Mouse (Mus musculus) intestine, embryonic 15.5 days (tissue): ENCODE measurements around the gene Nek6. TPM values are rescaled to one million over a fixed set of nuclear protein-coding genes. Genes with fewer than 3 reads are reported as not detected.

ENCODE experiments used
- ATAC-seq: fragments of 200-750 bp; cut with Nextera tagmentation; 2 replicates; pipeline ENCODE4 v1.8.0; 2017; ENCODE audit warnings: moderate TSS enrichment, moderate library complexity
- H3K27ac ChIP-seq: fragments of 300-500 bp; sonication (generic); 2 replicates; pipeline ENCODE4 v1.5.1; 2015; ENCODE audit warnings: mild to moderate bottlenecking, inconsistent platforms
- H3K27me3 ChIP-seq: fragments of 300-500 bp; sonication (generic); replicated peaks from 2 replicates; pipeline ENCODE4 v1.6.1; 2015; ENCODE audit warnings: inconsistent platforms
- H3K36me3 ChIP-seq: fragments of 300-500 bp; sonication (generic); 2 replicates; pipeline ENCODE4 v1.6.1; 2015; ENCODE audit warnings: inconsistent platforms
- H3K4me1 ChIP-seq: fragments of 300-500 bp; sonication (generic); replicated peaks from 2 replicates; pipeline ENCODE4 v1.6.1; 2015; ENCODE audit warnings: inconsistent platforms
- H3K4me2 ChIP-seq: fragments of 300-500 bp; sonication (generic); replicated peaks from 2 replicates; pipeline ENCODE4 v1.6.1; 2015; ENCODE audit warnings: mild to moderate bottlenecking, inconsistent platforms
- H3K4me3 ChIP-seq: fragments of 300-500 bp; sonication (generic); replicated peaks from 2 replicates; pipeline ENCODE4 v1.5.1; 2015; ENCODE audit warnings: inconsistent platforms
- H3K9ac ChIP-seq: fragments of 300-500 bp; sonication (generic); 2 replicates; pipeline ENCODE4 v1.6.1; 2015; ENCODE audit warnings: inconsistent platforms
- H3K9me3 ChIP-seq: fragments of 300-500 bp; sonication (generic); 2 replicates; pipeline ENCODE4 v1.6.1; 2016; ENCODE audit warnings: inconsistent platforms
- WGBS: fragments of 180-500 bp; shearing (Covaris S2); methylation state at CpG from one replicate; pipeline ENCODE4 v1.1.7; 2015; 5-methylcytosine and 5-hydroxymethylcytosine counted together
- polyA plus RNA-seq: library from polyadenylated mRNA; unstranded; fragments of >200 nt; fragmentation: Nextera tagmentation; extraction: Ambion mirVana; gene quantifications from 2 replicates; pipeline ENCODE4 v1.2.1, GENCODE M21; 2015

Gene Nek6
- polyA plus RNA-seq, 1 experiment from 2014 or later, result 102 TPM

- WGBS, result 67% methylated on average over 7 of the region's 7 CpGs
- ATAC-seq, result no peak
- Histone ChIP-seq H3K27me3 (no peaks in the 10 kb centered on the region), H3K4me1 (0 out of 2 replicates have a peak, but pooled peaks cover 3% of the 10 kb centered on the region), H3K4me2 (no peak overlapping the region), H3K4me3 (no peak overlapping the region), H3K36me3 (0 out of 2 replicates have a peak, but pooled peaks cover 7% of the 10 kb centered on the region), H3K9me3 (no peaks in the 10 kb centered on the region), H3K27ac (no peak overlapping the region), H3K9ac (no peak overlapping the region)
These were observed 83.4 kb downstream of the Nek6 start for GRCm38 (mm10) chr2:38594874-38595273.

- no peak overlapping the region for H3K27ac ChIP-seq
- 96% methylated on average over 1 of the region's 1 CpGs for WGBS
- no peaks in the 10 kb centered on the region for H3K36me3 ChIP-seq
- no peak for ATAC-seq
- H3K27me3 ChIP-seq, result no peaks in the 10 kb centered on the region
- H3K4me3 ChIP-seq, result no peak overlapping the region
- no peak overlapping the region for H3K4me2 ChIP-seq
- no peaks in the 10 kb centered on the region for H3K4me1 ChIP-seq
- H3K9me3 ChIP-seq, result no peaks in the 10 kb centered on the region
- no peak overlapping the region for H3K9ac ChIP-seq
These were observed 86.5 kb downstream of the Nek6 start for GRCm38 (mm10) chr2:38597896-38598295.

GRCm38 (mm10) chr2:38598395-38598794 lies 87.0 kb downstream of the Nek6 start:
- no peaks in the 10 kb centered on the region for H3K9me3 ChIP-seq
- no peak overlapping the region for H3K4me2 ChIP-seq
- no peaks in the 10 kb centered on the region for H3K27me3 ChIP-seq
- H3K4me3 ChIP-seq, result no peak overlapping the region
- ATAC-seq, result no peak
- no peaks in the 10 kb centered on the region for H3K36me3 ChIP-seq
- WGBS, result 93% methylated on average over 2 of the region's 2 CpGs
- no peaks in the 10 kb centered on the region for H3K4me1 ChIP-seq
- H3K9ac ChIP-seq, result no peak overlapping the region
- no peak overlapping the region for H3K27ac ChIP-seq

- H3K27ac ChIP-seq, result no peak overlapping the region
- ATAC-seq, result no peak
- no peak overlapping the region for H3K9ac ChIP-seq
- H3K4me2 ChIP-seq, result no peak overlapping the region
- H3K4me1 ChIP-seq, result no peaks in the 10 kb centered on the region
- no peaks in the 10 kb centered on the region for H3K27me3 ChIP-seq
- no peaks in the 10 kb centered on the region for H3K36me3 ChIP-seq
- no peaks in the 10 kb centered on the region for H3K9me3 ChIP-seq
- H3K4me3 ChIP-seq, result no peak overlapping the region
These were observed 89.4 kb downstream of the Nek6 start for GRCm38 (mm10) chr2:38600842-38601241.

- H3K4me1 ChIP-seq, result no peaks in the 10 kb centered on the region
- no peaks in the 10 kb centered on the region for H3K9me3 ChIP-seq
- H3K4me2 ChIP-seq, result no peak overlapping the region
- H3K36me3 ChIP-seq, result peaks cover 6% of the 10 kb centered on the region; the same call in 1 of the 2 replicates
- no peak for ATAC-seq
- H3K27ac ChIP-seq, result no peak overlapping the region
- H3K9ac ChIP-seq, result no peak overlapping the region
- no peaks in the 10 kb centered on the region for H3K27me3 ChIP-seq
- WGBS, result 74% methylated on average over 1 of the region's 1 CpGs
- H3K4me3 ChIP-seq, result no peak overlapping the region
These were observed 96.3 kb downstream of the Nek6 start for GRCm38 (mm10) chr2:38607716-38608115.

- no peak overlapping the region for H3K4me2 ChIP-seq
- H3K4me3 ChIP-seq, result no peak overlapping the region
- H3K9me3 ChIP-seq, result no peaks in the 10 kb centered on the region
- no peak overlapping the region for H3K9ac ChIP-seq
- no peak overlapping the region for H3K27ac ChIP-seq
- peaks cover 6% of the 10 kb centered on the region; the same call in 1 of the 2 replicates for H3K36me3 ChIP-seq
- no peaks in the 10 kb centered on the region for H3K27me3 ChIP-seq
- no peak for ATAC-seq
- 82% methylated on average over 5 of the region's 5 CpGs for WGBS
- H3K4me1 ChIP-seq, result no peaks in the 10 kb centered on the region
These were observed 97.4 kb downstream of the Nek6 start for GRCm38 (mm10) chr2:38608831-38609309.

- Histone ChIP-seq H3K4me1 (no peaks in the 10 kb centered on the region), H3K36me3 (peaks cover 6% of the 10 kb centered on the region; the same call in 1 of the 2 replicates), H3K27ac (no peak overlapping the region), H3K9ac (no peak overlapping the region), H3K4me2 (no peak overlapping the region), H3K27me3 (no peaks in the 10 kb centered on the region), H3K4me3 (no peak overlapping the region), H3K9me3 (no peaks in the 10 kb centered on the region)
- no peak for ATAC-seq
- 84% methylated on average over 11 of the region's 11 CpGs for WGBS
These were observed 97.9 kb downstream of the Nek6 start for GRCm38 (mm10) chr2:38609310-38609709.

GRCm38 (mm10) chr2:38610161-38610560 lies 98.7 kb downstream of the Nek6 start:
- Histone ChIP-seq H3K4me2 (no peak overlapping the region), H3K9me3 (no peaks in the 10 kb centered on the region), H3K4me1 (no peaks in the 10 kb centered on the region), H3K27me3 (no peaks in the 10 kb centered on the region), H3K27ac (no peak overlapping the region), H3K9ac (no peak overlapping the region), H3K4me3 (no peak overlapping the region), H3K36me3 (peaks cover 6% of the 10 kb centered on the region; the same call in 1 of the 2 replicates)
- no peak for ATAC-seq
- WGBS, result 92% methylated on average over 2 of the region's 2 CpGs

GRCm38 (mm10) chr2:38612596-38612995 lies 101.2 kb downstream of the Nek6 start:
- Histone ChIP-seq H3K27me3 (no peaks in the 10 kb centered on the region), H3K4me2 (no peak overlapping the region), H3K4me3 (no peak overlapping the region), H3K9ac (no peak overlapping the region), H3K9me3 (no peaks in the 10 kb centered on the region), H3K27ac (no peak overlapping the region), H3K4me1 (no peaks in the 10 kb centered on the region), H3K36me3 (peaks cover 8% of the 10 kb centered on the region)
- WGBS, result 89% methylated on average over 6 of the region's 6 CpGs
- no peak for ATAC-seq

- 91% methylated on average over 3 of the region's 3 CpGs for WGBS
- Histone ChIP-seq H3K9ac (no peak overlapping the region), H3K4me3 (no peak overlapping the region), H3K4me1 (no peaks in the 10 kb centered on the region), H3K4me2 (no peak overlapping the region), H3K27me3 (no peaks in the 10 kb centered on the region), H3K9me3 (no peaks in the 10 kb centered on the region), H3K36me3 (peaks cover 12% of the 10 kb centered on the region), H3K27ac (no peak overlapping the region)
- no peak for ATAC-seq
These were observed 102.1 kb downstream of the Nek6 start for GRCm38 (mm10) chr2:38613576-38613975.

- 80% methylated on average over 6 of the region's 6 CpGs for WGBS
- H3K4me3 ChIP-seq, result no peak overlapping the region
- no peaks in the 10 kb centered on the region for H3K4me1 ChIP-seq
- no peak overlapping the region for H3K9ac ChIP-seq
- no peaks in the 10 kb centered on the region for H3K27me3 ChIP-seq
- H3K27ac ChIP-seq, result no peak overlapping the region
- H3K9me3 ChIP-seq, result no peaks in the 10 kb centered on the region
- ATAC-seq, result no peak
- peaks cover 10% of the 10 kb centered on the region for H3K36me3 ChIP-seq
- H3K4me2 ChIP-seq, result no peak overlapping the region
These were observed 103.0 kb downstream of the Nek6 start for GRCm38 (mm10) chr2:38614437-38614836.

- Histone ChIP-seq H3K27me3 (no peaks in the 10 kb centered on the region), H3K4me3 (no peak overlapping the region), H3K4me1 (no peaks in the 10 kb centered on the region), H3K4me2 (no peak overlapping the region), H3K9ac (no peak overlapping the region), H3K9me3 (no peaks in the 10 kb centered on the region), H3K36me3 (peaks cover 10% of the 10 kb centered on the region), H3K27ac (no peak overlapping the region)
- 59% methylated on average over 4 of the region's 4 CpGs for WGBS
- no peak for ATAC-seq
These were observed 104.6 kb downstream of the Nek6 start for GRCm38 (mm10) chr2:38616072-38616471.

- H3K27me3 ChIP-seq, result no peaks in the 10 kb centered on the region
- peaks cover 9% of the 10 kb centered on the region for H3K36me3 ChIP-seq
- no peaks in the 10 kb centered on the region for H3K4me1 ChIP-seq
- H3K9me3 ChIP-seq, result no peaks in the 10 kb centered on the region
- no peak overlapping the region for H3K4me2 ChIP-seq
- no peak for ATAC-seq
- H3K27ac ChIP-seq, result no peak overlapping the region
- no peak overlapping the region for H3K4me3 ChIP-seq
- H3K9ac ChIP-seq, result no peak overlapping the region
- 90% methylated on average over 5 of the region's 5 CpGs for WGBS
These were observed 105.8 kb downstream of the Nek6 start for GRCm38 (mm10) chr2:38616956-38617872.
